Mouse (Mus musculus) CH12.LX (cell line): ENCODE measurements around the gene Ctrb1. TPM values are rescaled to one million over a fixed set of nuclear protein-coding genes. Genes with fewer than 3 reads are reported as not detected.

Experiments used
- DNase-seq: peaks from one replicate; pipeline ENCODE4 v3.0.0-alpha.2; 2013; ENCODE audit errors: extremely low read depth
- H3K27ac ChIP-seq: 2 replicates; pipeline ENCODE4 v1.5.1; 2012; ENCODE audit warnings: low read depth, mild to moderate bottlenecking, control low read depth, moderate library complexity; ENCODE audit not compliant: insufficient read depth
- H3K27me3 ChIP-seq: replicated peaks from 2 replicates; pipeline ENCODE3; 2012; ENCODE audit warnings: inconsistent platforms
- H3K36me3 ChIP-seq, 2 experiments: replicated peaks in 1 of 2; 2 replicates each; pipeline versions ENCODE3 to v1.6.1; 2012; ENCODE audit warnings: inconsistent platforms in 1 of 2, low read length in 1 of 2, mild to moderate bottlenecking in 1 of 2, mixed read lengths in 1 of 2, moderate library complexity in 1 of 2; ENCODE audit not compliant: control insufficient read depth in 1 of 2, insufficient read depth in 1 of 2
- H3K4me1 ChIP-seq, 2 experiments: 2 replicates each; pipeline ENCODE4 v1.6.1; 2012; ENCODE audit warnings: inconsistent platforms in 1 of 2, moderate library complexity in 1 of 2; ENCODE audit not compliant: insufficient read depth in 2 of 2, control insufficient read depth in 1 of 2
- H3K4me2 ChIP-seq: 2 replicates; pipeline ENCODE4 v1.6.1; 2012; ENCODE audit warnings: low read depth, mild to moderate bottlenecking, control low read depth; ENCODE audit not compliant: poor library complexity, insufficient read depth, severe bottlenecking
- H3K4me3 ChIP-seq, 3 experiments: fragments of 150-350 bp in 1 of 3; sonication (generic) in 1 of 3; replicated peaks in 1 of 3; 2 replicates each; pipeline versions ENCODE3 to v1.5.1; 2011 to 2012; ENCODE audit warnings: low read depth in 2 of 3, low read length in 2 of 3, mild to moderate bottlenecking in 2 of 3, moderate library complexity in 2 of 3, control low read depth in 1 of 3, improper control_type of control experiment in 1 of 3, inconsistent platforms in 1 of 3, mixed read lengths in 1 of 3; ENCODE audit not compliant: poor library complexity in 1 of 3
- H3K79me2 ChIP-seq: replicated peaks from 2 replicates; pipeline ENCODE4 v1.6.1; 2012; ENCODE audit warnings: mild to moderate bottlenecking, moderate library complexity; ENCODE audit not compliant: control insufficient read depth, poor library complexity, insufficient read depth, severe bottlenecking; ENCODE audit errors: extremely low read depth
- H3K9ac ChIP-seq: 2 replicates; pipeline ENCODE4 v1.6.1; 2012; ENCODE audit warnings: low read depth, mild to moderate bottlenecking, control low read depth, moderate library complexity; ENCODE audit not compliant: insufficient read depth
- H3K9me3 ChIP-seq: replicated peaks from 2 replicates; pipeline ENCODE3; 2012; ENCODE audit warnings: low read length, inconsistent platforms, mixed read lengths
- CHD2 ChIP-seq: IDR thresholded peaks from 2 replicates; pipeline ENCODE4 v1.6.1; 2011; ENCODE audit warnings: low read length, improper control_type of control experiment
- E2F4 ChIP-seq: IDR thresholded peaks from 2 replicates; pipeline ENCODE4 v1.6.1; 2011; ENCODE audit warnings: low read depth, low read length, improper control_type of control experiment; ENCODE audit not compliant: insufficient replicate concordance
- ELF1 ChIP-seq: IDR thresholded peaks from 2 replicates; pipeline ENCODE4 v1.6.1; 2014; ENCODE audit warnings: low read depth, mild to moderate bottlenecking, inconsistent platforms, low read length, improper control_type of control experiment
- EP300 ChIP-seq: IDR thresholded peaks from 2 replicates; pipeline ENCODE4 v1.6.1; 2011; ENCODE audit warnings: low read length, improper control_type of control experiment
- ETS1 ChIP-seq: conservative IDR thresholded peaks from 2 replicates; pipeline ENCODE4 v1.6.1; 2012; ENCODE audit warnings: low read depth, mild to moderate bottlenecking, inconsistent platforms, low read length, improper control_type of control experiment, moderate library complexity
- GABPA ChIP-seq: IDR thresholded peaks from 2 replicates; pipeline ENCODE4 v1.6.1; 2012; ENCODE audit warnings: low read depth, low read length, improper control_type of control experiment, inconsistent platforms; ENCODE audit not compliant: insufficient replicate concordance
- HCFC1 ChIP-seq: IDR thresholded peaks from 2 replicates; pipeline ENCODE4 v1.6.1; 2012; ENCODE audit warnings: low read depth, mild to moderate bottlenecking, inconsistent platforms, low read length, improper control_type of control experiment
- IRF4 ChIP-seq: IDR thresholded peaks from 2 replicates; pipeline ENCODE4 v1.6.1; 2014; ENCODE audit warnings: low read depth, mild to moderate bottlenecking, inconsistent platforms, low read length, improper control_type of control experiment
- JUND ChIP-seq: conservative IDR thresholded peaks from 2 replicates; pipeline ENCODE4 v1.6.1; 2011; ENCODE audit warnings: low read depth, low read length, improper control_type of control experiment
- KAT2A ChIP-seq: IDR thresholded peaks from 2 replicates; pipeline ENCODE4 v1.6.1; 2012; ENCODE audit warnings: low read length, improper control_type of control experiment, inconsistent platforms; ENCODE audit not compliant: insufficient replicate concordance
- MAFK ChIP-seq: IDR thresholded peaks from 2 replicates; pipeline ENCODE4 v1.6.1; 2011; ENCODE audit warnings: low read length, improper control_type of control experiment; ENCODE audit not compliant: insufficient replicate concordance
- MAX ChIP-seq: IDR thresholded peaks from 2 replicates; pipeline ENCODE4 v1.6.1; 2011; ENCODE audit warnings: low read length, improper control_type of control experiment
- MEF2A ChIP-seq: IDR thresholded peaks from 2 replicates; pipeline ENCODE4 v1.6.1; 2014; ENCODE audit warnings: low read depth, mild to moderate bottlenecking, inconsistent platforms, low read length, improper control_type of control experiment, borderline replicate concordance
- MXI1 ChIP-seq: IDR thresholded peaks from 2 replicates; pipeline ENCODE4 v1.6.1; 2011; ENCODE audit warnings: mild to moderate bottlenecking, low read depth, low read length, improper control_type of control experiment
- MYC ChIP-seq: IDR thresholded peaks from 2 replicates; pipeline ENCODE4 v1.6.1; 2011; ENCODE audit warnings: low read depth, mild to moderate bottlenecking, improper control_type of control experiment, low read length
- NELFE ChIP-seq: IDR thresholded peaks from 2 replicates; pipeline ENCODE4 v1.6.1; 2011; ENCODE audit warnings: low read depth, low read length, improper control_type of control experiment
- PAX5 ChIP-seq: IDR thresholded peaks from 2 replicates; pipeline ENCODE4 v1.6.1; 2012; ENCODE audit warnings: low read length, inconsistent platforms, mixed read lengths
- RAD21 ChIP-seq: IDR thresholded peaks from 2 replicates; pipeline ENCODE4 v1.6.1; 2011; ENCODE audit warnings: low read depth, mild to moderate bottlenecking, low read length, improper control_type of control experiment, moderate library complexity
- SIN3A ChIP-seq: IDR thresholded peaks from 2 replicates; pipeline ENCODE4 v1.6.1; 2012; ENCODE audit warnings: low read length, improper control_type of control experiment, inconsistent platforms
- SMC3 ChIP-seq: IDR thresholded peaks from 2 replicates; pipeline ENCODE4 v1.6.1; 2011; ENCODE audit warnings: low read depth, low read length, improper control_type of control experiment
- TCF12 ChIP-seq: IDR thresholded peaks from 2 replicates; pipeline ENCODE4 v1.6.1; 2014; ENCODE audit warnings: low read depth, mild to moderate bottlenecking, inconsistent platforms, low read length, improper control_type of control experiment
- ZKSCAN1 ChIP-seq: IDR thresholded peaks from 2 replicates; pipeline ENCODE4 v1.6.1; 2012; ENCODE audit warnings: low read depth, inconsistent platforms, low read length, improper control_type of control experiment, borderline replicate concordance
- ZMIZ1 ChIP-seq: IDR thresholded peaks from 2 replicates; pipeline ENCODE4 v1.6.1; 2012; ENCODE audit warnings: low read depth, mild to moderate bottlenecking, inconsistent platforms, low read length, improper control_type of control experiment
- dilution Hi-C: fragments of 300-500 bp; cut with MboI; formaldehyde crosslinking; loops from 2 replicates; pipeline ENCODE4 v1.14.3; 2020; ENCODE audit warnings: low sequenced_read_pairs; ENCODE audit not compliant: extremely low pct_unique_long_range_greater_than_20kb, extremely low pct_ligation_motif_present
- in situ Hi-C: fragments of 300-500 bp; cut with MboI; formaldehyde crosslinking; loops from 3 replicates; pipeline ENCODE4 v1.14.3; 2019; ENCODE audit warnings: low sequenced_read_pairs, low pct_ligation_motif_present, low pct_unique_long_range_greater_than_20kb, mixed read lengths
- polyA plus RNA-seq: library from polyadenylated mRNA; unstranded; fragments of >175 nt; gene quantifications from 2 replicates; pipeline ENCODE4 v1.2.1, GENCODE M21; 2012; ENCODE audit warnings: low read depth; ENCODE audit not compliant: insufficient read length
- total RNA-seq, 2 experiments: library from RNA; depleted of rRNA; stranded (reverse); fragments of 300-350 nt in 1 of 2; fragments of >200 nt in 1 of 2; gene quantifications; 2 replicates each; pipeline ENCODE4 v1.2.3; 2012 to 2014

Gene Ctrb1
- total and polyA plus RNA-seq, 3 experiments: not detected

GRCm38 (mm10) chr8:111701380-111701779 lies 10.6 kb upstream of the Ctrb1 start:
- DNase-seq: no peak
- Histone ChIP-seq H3K36me3 (no peaks in the 10 kb centered on the region), H3K4me1 (no peaks in the 10 kb centered on the region), H3K4me3 (no peak overlapping the region), H3K27ac (no peak overlapping the region), H3K9me3 (no peaks in the 10 kb centered on the region), H3K9ac (no peak overlapping the region), H3K4me2 (no peak overlapping the region)
- in situ Hi-C loops: loop anchor here (10.0 kb wide), 1 partner anchor 133 kb away; no protein-coding TSS in a partner anchor
- TF ChIP-seq KAT2A (no peak), MAX (no peak), MEF2A (no peak), TCF12 (no peak), JUND (no peak), MAFK (no peak), PAX5 (no peak), ZMIZ1 (no peak), E2F4 (no peak)
- TF ChIP-seq, all 38 proteins: peak for 0
- dilution Hi-C loops: no loop called here
- peaks cover 24% of the 10 kb centered on the region for H3K27me3 ChIP-seq
- no peaks in the 10 kb centered on the region for H3K79me2 ChIP-seq

- Histone ChIP-seq H3K4me3 (no peak overlapping the region), H3K4me1 (no peaks in the 10 kb centered on the region), H3K79me2 (no peaks in the 10 kb centered on the region), H3K4me2 (no peak overlapping the region), H3K9me3 (no peaks in the 10 kb centered on the region), H3K9ac (no peak overlapping the region), H3K27ac (no peak overlapping the region), H3K27me3 (peaks cover 20% of the 10 kb centered on the region), H3K36me3 (no peaks in the 10 kb centered on the region)
- TF ChIP-seq ETS1: no peak
- TF ChIP-seq MAFK: no peak
- TF ChIP-seq PAX5: no peak
- TF ChIP-seq IRF4: no peak
- no peak for TF ChIP-seq MYC
- no peak for TF ChIP-seq MEF2A
- TF ChIP-seq ELF1: no peak
- TF ChIP-seq HCFC1: no peak
- no peak for TF ChIP-seq MAX
- TF ChIP-seq NELFE: no peak
- TF ChIP-seq SMC3: no peak
- no peak for TF ChIP-seq EP300
- no peak for TF ChIP-seq JUND
- TF ChIP-seq MXI1: no peak
- no peak for TF ChIP-seq RAD21
- no peak for TF ChIP-seq SIN3A
- TF ChIP-seq ZKSCAN1: no peak
- no peak for TF ChIP-seq GABPA
- no peak for TF ChIP-seq CHD2
- no peak for DNase-seq
- in situ Hi-C loops (loop anchor here (10.0 kb wide), 1 partner anchor 134 kb away; no protein-coding TSS in a partner anchor), dilution Hi-C loops (no loop called here)
Observed at GRCm38 (mm10) chr8:111700740-111701139, 9.9 kb upstream of the Ctrb1 start.
